Mouse (Mus musculus) MEL (cell line): ENCODE measurements around the gene Gabrr2. TPM values are rescaled to one million over a fixed set of nuclear protein-coding genes. Genes with fewer than 3 reads are reported as not detected.

ENCODE experiments used
- DNase-seq: peaks from one replicate; pipeline ENCODE4 v3.0.0; 2011; ENCODE audit warnings: low read depth, low spot score
- H3K27ac ChIP-seq: 2 replicates; pipeline ENCODE4 v1.5.1; 2012; ENCODE audit warnings: low read depth, mild to moderate bottlenecking, control low read depth, low read length, moderate library complexity; ENCODE audit not compliant: control insufficient read depth
- H3K27me3 ChIP-seq, 2 experiments: fragments of 150-350 bp in 1 of 2; sonication (generic) in 1 of 2; 2 replicates each; pipeline ENCODE4 v1.6.1; 2012; ENCODE audit warnings: low read length in 2 of 2, mild to moderate bottlenecking in 2 of 2, improper control_type of control experiment in 1 of 2, moderate library complexity in 1 of 2; ENCODE audit not compliant: insufficient read depth in 2 of 2, control insufficient read depth in 1 of 2
- H3K36me3 ChIP-seq, 2 experiments: 2 replicates each; pipeline ENCODE4 v1.6.1; 2012 to 2014; ENCODE audit warnings: low read length in 2 of 2, improper control_type of control experiment in 1 of 2, inconsistent platforms in 1 of 2, mild to moderate bottlenecking in 1 of 2; ENCODE audit not compliant: insufficient read depth in 2 of 2, control insufficient read depth in 1 of 2
- H3K4me1 ChIP-seq, 2 experiments: fragments of 150-350 bp in 1 of 2; sonication (generic) in 1 of 2; 2 replicates each; pipeline ENCODE4 v1.6.1; 2012; ENCODE audit warnings: low read length in 2 of 2, improper control_type of control experiment in 1 of 2, mild to moderate bottlenecking in 1 of 2; ENCODE audit not compliant: insufficient read depth in 2 of 2, control insufficient read depth in 1 of 2
- H3K4me3 ChIP-seq, 2 experiments: fragments of 150-350 bp in 1 of 2; sonication (generic) in 1 of 2; 2 replicates each; pipeline ENCODE4 v1.5.1; 2012; ENCODE audit warnings: low read depth in 2 of 2, low read length in 2 of 2, mild to moderate bottlenecking in 2 of 2, moderate library complexity in 2 of 2, control low read depth in 1 of 2, improper control_type of control experiment in 1 of 2; ENCODE audit not compliant: control insufficient read depth in 1 of 2, insufficient read depth in 1 of 2
- H3K79me2 ChIP-seq: 2 replicates; pipeline ENCODE4 v1.6.1; 2012; ENCODE audit warnings: mild to moderate bottlenecking, low read length, moderate library complexity; ENCODE audit not compliant: control insufficient read depth, poor library complexity, insufficient read depth
- H3K9ac ChIP-seq: 2 replicates; pipeline ENCODE4 v1.6.1; 2012; ENCODE audit warnings: low read depth, mild to moderate bottlenecking, control low read depth, low read length, moderate library complexity; ENCODE audit not compliant: control insufficient read depth, poor library complexity, severe bottlenecking
- H3K9me3 ChIP-seq: fragments of 150-350 bp; sonication (generic); replicated peaks from 2 replicates; pipeline ENCODE4 v1.6.1; 2012; ENCODE audit warnings: mild to moderate bottlenecking, low read length, improper control_type of control experiment, moderate library complexity; ENCODE audit not compliant: insufficient read depth
- BHLHE40 ChIP-seq: IDR thresholded peaks from 2 replicates; pipeline ENCODE4 v1.6.1; 2012; ENCODE audit warnings: low read depth, mild to moderate bottlenecking, inconsistent platforms, low read length, improper control_type of control experiment, borderline replicate concordance
- E2F4 ChIP-seq: IDR thresholded peaks from 2 replicates; pipeline ENCODE4 v1.6.1; 2011; ENCODE audit warnings: low read depth, low read length, improper control_type of control experiment, borderline replicate concordance
- HCFC1 ChIP-seq: IDR thresholded peaks from 2 replicates; pipeline ENCODE4 v1.6.1; 2012; ENCODE audit warnings: low read depth, mild to moderate bottlenecking, inconsistent platforms, low read length, improper control_type of control experiment, moderate library complexity
- KAT2A ChIP-seq: conservative IDR thresholded peaks from 2 replicates; pipeline ENCODE4 v1.6.1; 2012; ENCODE audit warnings: low read depth, low read length, improper control_type of control experiment, inconsistent platforms
- MAFK ChIP-seq: IDR thresholded peaks from 2 replicates; pipeline ENCODE4 v1.6.1; 2011; ENCODE audit warnings: low read depth, mild to moderate bottlenecking, low read length, improper control_type of control experiment, borderline replicate concordance
- MAZ ChIP-seq: IDR thresholded peaks from 2 replicates; pipeline ENCODE4 v1.6.1; 2012; ENCODE audit warnings: low read depth, mild to moderate bottlenecking, inconsistent platforms, low read length, improper control_type of control experiment
- MXI1 ChIP-seq: IDR thresholded peaks from 2 replicates; pipeline ENCODE4 v1.6.1; 2011; ENCODE audit warnings: mild to moderate bottlenecking, low read depth, low read length, improper control_type of control experiment
- NELFE ChIP-seq: IDR thresholded peaks from 2 replicates; pipeline ENCODE4 v1.6.1; 2011; ENCODE audit warnings: low read depth, low read length, improper control_type of control experiment
- NRF1 ChIP-seq: IDR thresholded peaks from 2 replicates; pipeline ENCODE4 v1.6.1; 2014; ENCODE audit warnings: low read depth, mild to moderate bottlenecking, inconsistent platforms, low read length, improper control_type of control experiment, moderate library complexity; ENCODE audit not compliant: poor library complexity, insufficient read depth, severe bottlenecking
- POLR2A ChIP-seq, 2 experiments: IDR thresholded peaks; 2 replicates each; pipeline ENCODE4 v1.6.1; 2011 to 2012; ENCODE audit warnings: low read length in 2 of 2, mild to moderate bottlenecking in 2 of 2, control low read depth in 1 of 2, improper control_type of control experiment in 1 of 2, low read depth in 1 of 2, moderate library complexity in 1 of 2; ENCODE audit not compliant: control insufficient read depth in 1 of 2, insufficient read depth in 1 of 2, poor library complexity in 1 of 2
- POLR2AphosphoS2 ChIP-seq: IDR thresholded peaks from 2 replicates; pipeline ENCODE4 v1.6.1; 2011; ENCODE audit warnings: low read length, improper control_type of control experiment
- SMC3 ChIP-seq: IDR thresholded peaks from 2 replicates; pipeline ENCODE4 v1.6.1; 2011; ENCODE audit warnings: low read depth, low read length, improper control_type of control experiment
- TCF12 ChIP-seq: IDR thresholded peaks from 2 replicates; pipeline ENCODE4 v1.6.1; 2014; ENCODE audit warnings: low read depth, mild to moderate bottlenecking, inconsistent platforms, low read length, improper control_type of control experiment, moderate library complexity
- UBTF ChIP-seq: IDR thresholded peaks from 2 replicates; pipeline ENCODE4 v1.6.1; 2012; ENCODE audit warnings: low read depth, mild to moderate bottlenecking, inconsistent platforms, low read length, improper control_type of control experiment, moderate library complexity, borderline replicate concordance; ENCODE audit not compliant: insufficient read depth
- USF1 ChIP-seq: IDR thresholded peaks from 2 replicates; pipeline ENCODE4 v1.6.1; 2014; ENCODE audit warnings: low read depth, mild to moderate bottlenecking, inconsistent platforms, low read length, improper control_type of control experiment, moderate library complexity
- USF2 ChIP-seq, 2 experiments: IDR thresholded peaks; 2 replicates each; pipeline ENCODE4 v1.6.1; 2011 to 2012; ENCODE audit warnings: improper control_type of control experiment in 2 of 2, low read length in 2 of 2, borderline replicate concordance in 1 of 2, inconsistent platforms in 1 of 2, low read depth in 1 of 2, mild to moderate bottlenecking in 1 of 2; ENCODE audit not compliant: insufficient read depth in 1 of 2
- ZNF384 ChIP-seq: IDR thresholded peaks from 2 replicates; pipeline ENCODE4 v1.6.1; 2012; ENCODE audit warnings: low read depth, mild to moderate bottlenecking, inconsistent platforms, low read length, improper control_type of control experiment
- polyA plus RNA-seq, 2 experiments: library from polyadenylated mRNA; stranded (reverse) in 1 of 2; unstranded in 1 of 2; fragments of >175 nt in 1 of 2; fragments of >200 nt in 1 of 2; gene quantifications; 2 replicates each; pipeline versions ENCODE4 v1.2.1 to v1.2.4; 2012; ENCODE audit warnings: low replicate concordance in 2 of 2, low read depth in 1 of 2; ENCODE audit not compliant: insufficient read length in 2 of 2, insufficient read depth in 1 of 2, missing spikeins in 1 of 2
- total RNA-seq: library from RNA; depleted of rRNA; stranded (reverse); fragments of 300-350 nt; gene quantifications from 2 replicates; pipeline ENCODE4 v1.2.3, GENCODE M21; 2012

The Gabrr2 gene
- total and polyA plus RNA-seq, 3 experiments, result 0.11 to 0.12 TPM; not detected in 1

GRCm38 (mm10) chr4:33078492-33078891 lies 15.7 kb downstream of the Gabrr2 start:
- Histone ChIP-seq H3K9ac (no peak overlapping the region), H3K27ac (no peak overlapping the region), H3K4me1 (no peaks in the 10 kb centered on the region), H3K36me3 (no peaks in the 10 kb centered on the region), H3K4me3 (no peak overlapping the region), H3K9me3 (no peaks in the 10 kb centered on the region), H3K27me3 (no peaks in the 10 kb centered on the region), H3K79me2 (no peaks in the 10 kb centered on the region)
- no peak for DNase-seq
- no peak for TF ChIP-seq USF1
- no peak for TF ChIP-seq MAFK
- TF ChIP-seq NRF1, result no peak
- no peak for TF ChIP-seq E2F4
- TF ChIP-seq MXI1, result no peak
- TF ChIP-seq TCF12, result no peak
- no peak for TF ChIP-seq NELFE
- no peak for TF ChIP-seq SMC3
- TF ChIP-seq POLR2AphosphoS2, result no peak
- no peak for TF ChIP-seq MAZ
- no peak for TF ChIP-seq HCFC1
- no peak for TF ChIP-seq UBTF
- TF ChIP-seq POLR2A (IDR thresholded peaks at IDR 0.05; ENCODE audit: control insufficient read depth in 1 of 2, insufficient read depth in 1 of 2, low read depth in 1 of 2, low read length in 2 of 2, poor library complexity in 1 of 2), result no peak
- no peak for TF ChIP-seq BHLHE40
- no peak for TF ChIP-seq ZNF384
- no peak for TF ChIP-seq USF2 (IDR thresholded peaks at IDR 0.05; ENCODE audit: borderline replicate concordance in 1 of 2, insufficient read depth in 1 of 2, low read depth in 1 of 2, low read length in 2 of 2)

GRCm38 (mm10) chr4:33099118-33099694 lies 36.4 kb downstream of the Gabrr2 start:
- Histone ChIP-seq H3K27ac (no peak overlapping the region), H3K79me2 (no peaks in the 10 kb centered on the region), H3K4me3 (no peak overlapping the region), H3K27me3 (no peaks in the 10 kb centered on the region; a peak in 1 of 4 replicates), H3K36me3 (no peaks in the 10 kb centered on the region), H3K9ac (no peak overlapping the region), H3K4me1 (no peaks in the 10 kb centered on the region), H3K9me3 (no peaks in the 10 kb centered on the region)
- no peak for TF ChIP-seq KAT2A
- DNase-seq, result no peak
